Mouse (Mus musculus): Measurements from ENCODE around the gene Mrps34. TPM values are rescaled to one million over a fixed set of nuclear protein-coding genes. Genes with fewer than 3 reads are reported as not detected.

The Mrps34 gene
- polyA plus RNA-seq, 1 experiment from 2014 or later: 105 TPM

GRCm38 (mm10) chr17:24896241-24896992, 1.5 kb downstream of the Mrps34 start, which contains the start of gene Nme3:
Gene Nme3, plus strand, starts transcription at chr17:24896500.
- 2% methylated on average over 50 of the region's 50 CpGs for WGBS
- Histone ChIP-seq H3K36me3 (replicated peaks) (peaks cover 74% of the 10 kb centered on the region), H3K27me3 (replicated peaks; ENCODE audit: low read depth, poor library complexity, severe bottlenecking) (no peaks in the 10 kb centered on the region), H3K4me1 (peaks cover 46% of the 10 kb centered on the region), H3K9me3 (no peaks in the 10 kb centered on the region), H3K4me3 (peak within 1 kb of the TSS; percentile 83), H3K27ac (replicated peaks) (peak within 1 kb of the TSS; percentile 90)
- DNase-seq (ENCODE audit: low spot score): peak; percentile 86

GRCm38 (mm10) chr17:24896993-24897269, 2.0 kb downstream of the Mrps34 start:
- H3K4me1 ChIP-seq: peaks cover 46% of the 10 kb centered on the region
- 41% methylated on average over 11 of the region's 11 CpGs for WGBS
- H3K4me3 ChIP-seq: peak overlapping the region; percentile 83
- H3K9me3 ChIP-seq: no peaks in the 10 kb centered on the region
- H3K27me3 ChIP-seq (replicated peaks; ENCODE audit: low read depth, poor library complexity, severe bottlenecking): no peaks in the 10 kb centered on the region
- peak overlapping the region; percentile 90 for H3K27ac ChIP-seq (replicated peaks)
- peaks cover 74% of the 10 kb centered on the region for H3K36me3 ChIP-seq (replicated peaks)
- no peak for DNase-seq (ENCODE audit: low spot score)

GRCm38 (mm10) chr17:24897600-24897999, 2.7 kb downstream of the Mrps34 start:
- H3K27me3 ChIP-seq (replicated peaks; ENCODE audit: low read depth, poor library complexity, severe bottlenecking): no peaks in the 10 kb centered on the region
- WGBS: 81% methylated on average over 4 of the region's 4 CpGs
- peaks cover 74% of the 10 kb centered on the region for H3K36me3 ChIP-seq (replicated peaks)
- no peaks in the 10 kb centered on the region for H3K9me3 ChIP-seq
- H3K4me3 ChIP-seq: peak overlapping the region; percentile 83
- no peak overlapping the region for H3K27ac ChIP-seq (replicated peaks)
- H3K4me1 ChIP-seq: peaks cover 46% of the 10 kb centered on the region
- DNase-seq (ENCODE audit: low spot score): no peak

GRCm38 (mm10) chr17:24898041-24898854, 3.3 kb downstream of the Mrps34 start:
- Histone ChIP-seq H3K4me3 (peak overlapping the region; percentile 83; the same call in 1 of the 2 replicates), H3K9me3 (no peaks in the 10 kb centered on the region), H3K4me1 (peaks cover 45% of the 10 kb centered on the region), H3K36me3 (replicated peaks) (peaks cover 74% of the 10 kb centered on the region), H3K27ac (replicated peaks) (no peak overlapping the region), H3K27me3 (replicated peaks; ENCODE audit: low read depth, poor library complexity, severe bottlenecking) (no peaks in the 10 kb centered on the region)
- 83% methylated on average over 4 of the region's 4 CpGs for WGBS
- DNase-seq (ENCODE audit: low spot score): no peak

DNA sequence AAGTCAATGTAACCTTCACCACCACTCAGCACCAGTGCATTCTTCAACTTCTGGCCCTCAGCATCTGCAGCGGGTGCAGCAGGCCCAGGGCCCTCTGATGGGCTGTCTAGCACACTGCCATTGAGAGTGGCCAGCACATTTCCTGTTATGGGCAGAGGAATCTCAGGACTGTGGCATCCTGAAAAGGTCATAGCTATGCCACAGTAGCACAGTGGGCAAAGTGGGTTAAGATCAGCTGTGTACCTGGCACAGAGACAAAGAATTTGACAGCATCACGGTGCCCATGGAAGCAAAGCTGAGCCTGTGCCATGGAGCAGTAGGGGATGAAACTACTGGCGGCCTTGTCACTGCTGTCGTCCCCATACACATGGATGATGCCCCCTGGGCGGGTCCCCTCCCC, 4.2 kb downstream of the Mrps34 start:
- peak overlapping the region; percentile 0; the same call in 1 of the 2 replicates for H3K4me3 ChIP-seq
- 84% methylated on average over 5 of the region's 5 CpGs for WGBS

DNA sequence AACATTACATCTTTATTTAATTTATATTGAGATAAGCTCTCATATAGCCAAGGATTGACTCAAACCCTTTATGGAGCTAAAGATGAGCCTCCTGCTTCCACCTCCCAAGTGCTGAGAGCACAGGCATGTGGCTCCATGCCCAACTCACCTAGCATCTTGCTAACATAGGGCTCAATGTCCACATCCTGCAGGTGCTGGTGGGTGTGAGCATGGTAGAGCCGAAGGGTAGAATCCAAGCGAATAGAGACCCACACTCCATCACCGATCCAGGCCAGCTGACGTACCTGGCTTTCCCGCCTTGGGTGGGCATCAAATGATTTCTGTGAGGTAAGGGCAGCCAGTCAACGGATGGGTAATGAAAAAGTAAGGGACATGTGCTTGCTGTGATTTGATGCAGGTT, 5.1 kb downstream of the Mrps34 start:
- Histone ChIP-seq H3K36me3 (replicated peaks) (peaks cover 84% of the 10 kb centered on the region), H3K27me3 (replicated peaks; ENCODE audit: low read depth, poor library complexity, severe bottlenecking) (no peaks in the 10 kb centered on the region), H3K27ac (replicated peaks) (no peak overlapping the region), H3K9me3 (no peaks in the 10 kb centered on the region), H3K4me3 (0 out of 2 replicates have a peak overlapping the region, but pooled peaks have one; percentile 4), H3K4me1 (peaks cover 32% of the 10 kb centered on the region)
- DNase-seq (ENCODE audit: low spot score): no peak
- WGBS: 93% methylated on average over 6 of the region's 6 CpGs

More for the DNA sequence above, 4.2 kb downstream of the Mrps34 start:
- H3K36me3 ChIP-seq (replicated peaks): peaks cover 75% of the 10 kb centered on the region
- DNase-seq (ENCODE audit: low spot score): no peak
- no peak overlapping the region for H3K27ac ChIP-seq (replicated peaks)
- H3K27me3 ChIP-seq (replicated peaks; ENCODE audit: low read depth, poor library complexity, severe bottlenecking): no peaks in the 10 kb centered on the region
- H3K9me3 ChIP-seq: no peaks in the 10 kb centered on the region
- peaks cover 36% of the 10 kb centered on the region for H3K4me1 ChIP-seq

- H3K27me3 ChIP-seq (replicated peaks; ENCODE audit: low read depth, poor library complexity, severe bottlenecking): no peaks in the 10 kb centered on the region
- no peaks in the 10 kb centered on the region for H3K9me3 ChIP-seq
- WGBS: 92% methylated on average over 5 of the region's 5 CpGs
- no peak for DNase-seq (ENCODE audit: low spot score)
- H3K36me3 ChIP-seq (replicated peaks): peaks cover 100% of the 10 kb centered on the region
- peaks cover 12% of the 10 kb centered on the region for H3K4me1 ChIP-seq
- no peak overlapping the region for H3K4me3 ChIP-seq
- no peak overlapping the region for H3K27ac ChIP-seq (replicated peaks)
Measured at GRCm38 (mm10) chr17:24902124-24902523, 7.2 kb downstream of the Mrps34 start.

DNA sequence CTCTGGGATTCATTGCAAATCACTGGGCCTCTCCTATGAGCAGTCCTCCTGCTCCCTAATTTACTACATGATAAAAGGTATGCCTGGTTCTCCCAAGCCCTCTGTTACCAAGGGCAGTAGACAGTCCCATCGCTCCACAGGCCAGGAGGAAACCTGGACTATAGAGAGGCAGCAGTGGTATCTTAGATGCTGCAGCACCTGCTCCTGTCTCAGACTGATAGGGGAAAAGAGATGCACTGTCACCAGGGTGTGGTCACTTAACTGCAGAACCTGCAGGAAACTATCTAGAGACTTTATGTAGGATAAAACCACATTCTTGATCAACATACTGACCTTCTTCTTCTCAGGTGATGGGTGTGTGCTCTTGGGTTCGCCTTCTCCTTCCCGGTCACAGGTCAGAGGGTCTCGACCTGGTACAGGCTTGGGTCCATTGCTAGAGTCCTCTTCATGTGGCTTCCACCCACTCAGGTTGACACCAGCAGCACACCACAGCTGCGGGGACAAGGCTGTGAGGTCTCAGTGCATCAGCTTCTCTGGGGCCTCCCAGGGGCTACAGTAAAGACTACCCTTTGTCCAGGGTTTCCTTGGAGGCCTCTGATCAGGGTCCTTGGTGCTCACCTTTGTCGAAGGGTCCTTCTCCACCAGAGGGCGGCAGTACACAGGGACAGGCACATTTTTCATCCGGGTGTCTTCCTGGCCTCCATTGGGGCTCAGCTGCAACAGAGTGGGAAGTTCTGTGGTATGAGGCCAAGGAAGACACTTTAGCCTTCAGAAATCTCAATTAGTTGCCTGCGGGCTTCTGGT, 8.0 kb downstream of the Mrps34 start:
- H3K4me1 ChIP-seq: peaks cover 4% of the 10 kb centered on the region
- H3K9me3 ChIP-seq: no peaks in the 10 kb centered on the region
- DNase-seq (ENCODE audit: low spot score): peak; percentile 43
- no peaks in the 10 kb centered on the region for H3K27me3 ChIP-seq (replicated peaks; ENCODE audit: low read depth, poor library complexity, severe bottlenecking)
- peaks cover 100% of the 10 kb centered on the region for H3K36me3 ChIP-seq (replicated peaks)
- H3K27ac ChIP-seq (replicated peaks): no peak overlapping the region
- no peak overlapping the region for H3K4me3 ChIP-seq
- 71% methylated on average over 9 of the region's 9 CpGs for WGBS

DNA sequence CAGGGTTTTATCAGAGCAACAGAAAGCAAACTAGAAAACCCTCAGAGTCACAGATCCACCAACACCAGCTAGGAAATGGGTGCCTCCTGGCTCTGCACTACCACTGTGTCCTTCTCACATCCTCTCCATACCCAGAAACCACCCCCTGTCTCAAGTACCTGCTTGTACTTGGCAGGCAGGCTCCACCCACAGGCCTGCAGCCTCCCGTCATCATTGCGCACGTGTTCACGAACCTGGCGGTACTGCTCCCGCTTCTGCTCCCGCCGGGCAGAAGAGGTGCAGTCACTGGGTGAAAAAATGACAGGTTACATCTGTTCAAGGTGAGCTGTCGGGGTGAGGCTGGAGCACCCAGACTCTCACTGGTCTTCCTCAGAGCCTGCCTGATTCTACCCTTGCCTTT, 8.9 kb downstream of the Mrps34 start:
- H3K27me3 ChIP-seq (replicated peaks; ENCODE audit: low read depth, poor library complexity, severe bottlenecking): no peaks in the 10 kb centered on the region
- H3K4me3 ChIP-seq: no peak overlapping the region
- DNase-seq (ENCODE audit: low spot score): no peak
- no peaks in the 10 kb centered on the region for H3K9me3 ChIP-seq
- WGBS: 96% methylated on average over 9 of the region's 9 CpGs
- H3K4me1 ChIP-seq: no peaks in the 10 kb centered on the region
- peaks cover 100% of the 10 kb centered on the region for H3K36me3 ChIP-seq (replicated peaks)
- H3K27ac ChIP-seq (replicated peaks): no peak overlapping the region

DNA sequence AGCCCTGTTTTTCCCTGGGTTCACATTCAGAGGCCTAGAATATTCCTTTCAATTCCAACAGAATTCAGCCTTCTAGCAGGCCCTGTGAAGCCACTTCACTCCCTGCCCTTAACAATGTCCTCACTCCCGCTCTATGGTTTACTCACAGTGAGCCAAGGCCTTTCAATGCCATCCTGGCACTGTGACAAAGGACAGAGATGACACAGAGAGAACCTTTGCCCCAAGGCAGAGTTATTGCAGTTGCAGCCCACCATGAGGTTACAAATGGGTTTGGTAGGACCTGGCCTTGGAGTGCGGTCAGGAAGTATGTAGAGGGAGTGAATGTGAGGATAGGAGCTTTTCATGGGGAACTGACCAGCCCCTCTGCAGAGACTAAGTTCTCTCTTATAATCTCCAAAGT, 12.7 kb downstream of the Mrps34 start:
- Histone ChIP-seq H3K27me3 (replicated peaks; ENCODE audit: low read depth, poor library complexity, severe bottlenecking) (no peaks in the 10 kb centered on the region), H3K4me1 (no peaks in the 10 kb centered on the region), H3K36me3 (replicated peaks) (peaks cover 100% of the 10 kb centered on the region), H3K4me3 (no peak overlapping the region), H3K9me3 (no peaks in the 10 kb centered on the region), H3K27ac (replicated peaks) (no peak overlapping the region)
- WGBS: 94% methylated on average over 2 of the region's 2 CpGs
- no peak for DNase-seq (ENCODE audit: low spot score)

DNA sequence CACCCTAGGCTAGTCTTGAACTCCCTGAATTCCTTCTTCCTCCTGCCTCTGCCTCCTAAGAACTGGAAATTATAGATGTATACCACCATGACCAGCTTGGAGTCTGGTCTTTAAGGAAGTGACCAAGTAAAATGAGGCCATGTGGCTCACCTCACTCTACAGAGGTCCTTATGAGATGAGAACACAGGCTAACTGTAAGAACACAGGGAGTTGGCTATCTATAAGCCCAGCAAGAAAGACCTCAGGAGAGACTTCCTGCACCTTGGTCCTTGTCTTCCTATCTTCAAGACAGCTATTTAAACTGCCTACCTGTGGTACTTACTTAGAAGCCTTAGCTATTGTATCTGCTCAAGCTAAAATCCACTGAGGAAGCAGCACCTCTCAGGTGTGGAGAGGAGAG, 19.1 kb downstream of the Mrps34 start:
- no peak for DNase-seq (ENCODE audit: low spot score)
- Histone ChIP-seq H3K27ac (replicated peaks) (no peak overlapping the region), H3K36me3 (replicated peaks) (peaks cover 100% of the 10 kb centered on the region), H3K27me3 (replicated peaks; ENCODE audit: low read depth, poor library complexity, severe bottlenecking) (no peaks in the 10 kb centered on the region), H3K9me3 (no peaks in the 10 kb centered on the region), H3K4me1 (no peaks in the 10 kb centered on the region), H3K4me3 (no peak overlapping the region)

DNA sequence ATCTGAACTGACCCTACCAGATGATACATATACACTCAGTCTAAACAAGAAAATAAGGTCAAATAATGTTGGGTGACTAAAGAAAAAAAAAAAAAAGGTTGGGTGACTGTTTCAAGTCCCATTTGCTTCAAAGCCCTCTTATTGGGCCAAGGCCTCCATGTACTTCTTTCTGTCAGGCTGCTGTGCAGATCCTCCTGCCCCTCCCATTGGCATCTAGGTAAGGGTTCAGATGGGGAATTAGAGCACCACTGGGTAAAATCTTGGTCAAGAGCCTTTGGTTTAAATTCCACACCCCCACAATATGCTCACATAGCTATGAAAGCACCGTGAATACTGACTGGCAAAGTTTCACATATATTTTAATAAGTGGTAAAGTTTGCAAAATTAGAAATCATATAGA, 28.3 kb downstream of the Mrps34 start:
- 90% methylated on average over 1 of the region's 1 CpGs for WGBS
- Histone ChIP-seq H3K9me3 (no peaks in the 10 kb centered on the region), H3K4me1 (no peaks in the 10 kb centered on the region), H3K27me3 (replicated peaks; ENCODE audit: low read depth, poor library complexity, severe bottlenecking) (no peaks in the 10 kb centered on the region), H3K27ac (replicated peaks) (no peak overlapping the region), H3K4me3 (no peak overlapping the region), H3K36me3 (replicated peaks) (peaks cover 99% of the 10 kb centered on the region)
- no peak for DNase-seq (ENCODE audit: low spot score)
